In the genomic region with DNA sequence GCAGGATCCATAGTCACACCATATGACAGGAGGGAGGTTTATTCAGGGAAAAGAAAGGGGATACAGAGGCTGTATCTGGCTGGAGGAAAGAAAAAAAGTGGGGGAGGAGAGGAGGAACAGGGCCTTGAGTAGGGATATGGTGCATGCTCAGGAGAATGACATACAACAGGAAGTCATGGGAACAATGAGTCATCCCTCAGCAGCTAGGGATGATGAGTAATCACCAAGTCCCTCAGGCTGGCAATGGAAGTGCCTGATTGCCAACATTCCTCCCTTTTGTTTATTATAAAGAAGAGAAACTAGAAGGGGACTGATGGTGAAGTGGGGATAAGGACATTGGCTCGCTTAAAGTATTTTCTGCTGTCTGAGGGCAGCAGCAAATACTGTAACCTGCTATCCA, we compare ENCODE assay signal across 35 mouse cellular contexts.
A peak's percentile ranks its signal among the peaks of the same experiment; 100 is the strongest.
DNase-seq lines count a peak whose midpoint lies in the region; ATAC-seq and TF ChIP-seq lines count a peak whose summit lies in the region.
"Had no signal": no experiment of that assay in that cellular context is flagged by ENCODE, and none has a peak within 500 bp of the region (broad histone marks: within the 10 kb centered on the region; RNA-seq: fewer than 3 reads in every experiment).

No protein-coding gene starts in this region.

- no peak overlapping the region for H3K9ac ChIP-seq in kidney, postnatal 0 days (ENCODE audit: low read depth, low read length)
- H3K9ac ChIP-seq: embryonic facial prominence, embryonic 13.5 days; forebrain, embryonic 12.5 days; heart, embryonic 15.5 days; hindbrain, embryonic 14.5 days; limb, embryonic 13.5 days; liver, embryonic 13.5 days; midbrain, embryonic 15.5 days; stomach, embryonic 15.5 days had no signal

- TF ChIP-seq POLR2A in bone marrow macrophage, adult 2 months (IDR thresholded peaks at IDR 0.05; ENCODE audit: borderline replicate concordance, low read depth, low read length) = no peak
- TF ChIP-seq POLR2A in myocyte (IDR thresholded peaks at IDR 0.05; ENCODE audit: insufficient read length, low read depth) = no peak

- ATAC-seq in kidney, postnatal 0 days (replicated peaks; ENCODE audit: low FRiP score, low read depth) = no peak
- ATAC-seq: intestine, postnatal 0 days; lung, postnatal 0 days; midbrain, embryonic 15.5 days had no signal

- no peak overlapping the region for H3K4me2 ChIP-seq in kidney, postnatal 0 days (ENCODE audit: low read length)
- H3K4me2 ChIP-seq in myocyte (ENCODE audit: low read depth) = peak overlapping the region; percentile 1
- H3K4me2 ChIP-seq: embryonic facial prominence, embryonic 13.5 days; forebrain, embryonic 12.5 days; heart, embryonic 15.5 days; hindbrain, embryonic 14.5 days; limb, embryonic 13.5 days; liver, embryonic 13.5 days; midbrain, embryonic 15.5 days; stomach, embryonic 15.5 days had no signal

- no peak overlapping the region for H3K4me3 ChIP-seq in kidney, postnatal 0 days (replicated peaks; ENCODE audit: low read depth, low read length)
- H3K4me3 ChIP-seq in C2C12 (ENCODE audit: insufficient read depth, poor library complexity, severe bottlenecking) (no peak overlapping the region), myocyte (no peak overlapping the region)
- no peak overlapping the region for H3K4me3 ChIP-seq in bone marrow macrophage, adult 2 months (ENCODE audit: insufficient read depth, low read length)
- H3K4me3 ChIP-seq: embryonic facial prominence, embryonic 13.5 days; erythroblast, embryonic 14.5 days; forebrain, embryonic 12.5 days; heart, embryonic 10.5 days; heart, embryonic 15.5 days; layer of hippocampus, adult 2 months; left cerebral cortex, adult 2 months; limb, embryonic 13.5 days; liver, embryonic 13.5 days; midbrain, embryonic 10.5 days; midbrain, embryonic 15.5 days; stomach, embryonic 15.5 days had no signal

- H3K79me2 ChIP-seq in C2C12 (ENCODE audit: control insufficient read depth, insufficient read depth) = no peaks in the 10 kb centered on the region
- no peaks in the 10 kb centered on the region for H3K79me2 ChIP-seq in myocyte (ENCODE audit: control insufficient read depth, insufficient read depth)

- no peaks in the 10 kb centered on the region for H3K79me3 ChIP-seq in C2C12 (ENCODE audit: low read depth)

- DNase-seq in kidney, postnatal 0 days (ENCODE audit: low spot score) = peak; percentile 1
- DNase-seq in kidney, postnatal 25 days = no peak
- no peak for DNase-seq in adrenal gland, postnatal 4 days (ENCODE audit: low spot score in 2 of 2)
- DNase-seq in gastrocnemius, postnatal 10 days = no peak
- DNase-seq: adrenal gland, adult 2 months; B cell, adult 2 months; cerebellum, adult 11-12 months; cerebellum, postnatal 10 days; gastrocnemius, postnatal 14 days; heart, adult 11 months; heart, postnatal 4 days; kidney, postnatal 36 days; liver, embryonic 13.5 days; lung, adult 18-20 months; lung, postnatal 4 days; right cerebral cortex, postnatal 25 days; thymus, postnatal 25 days had no signal

- no peak overlapping the region for H3K27ac ChIP-seq in kidney, postnatal 0 days
- peak overlapping the region; percentile 91 for H3K27ac ChIP-seq in bone marrow macrophage, adult 2 months (ENCODE audit: insufficient read depth, low read depth, low read length)
- H3K27ac ChIP-seq: embryonic facial prominence, embryonic 13.5 days; forebrain, embryonic 12.5 days; heart, embryonic 10.5 days; heart, embryonic 15.5 days; hindbrain, embryonic 14.5 days; layer of hippocampus, adult 2 months; left cerebral cortex, adult 2 months; limb, embryonic 13.5 days; liver, embryonic 13.5 days; midbrain, embryonic 10.5 days; midbrain, embryonic 15.5 days; stomach, embryonic 15.5 days had no signal

- no peaks in the 10 kb centered on the region for H3K27me3 ChIP-seq in kidney, postnatal 0 days (ENCODE audit: insufficient read depth, low read length)
- no peaks in the 10 kb centered on the region for H3K27me3 ChIP-seq in C2C12 (ENCODE audit: control insufficient read depth, insufficient read depth, insufficient read length)
- no peaks in the 10 kb centered on the region for H3K27me3 ChIP-seq in myocyte (ENCODE audit: control insufficient read depth, insufficient read depth, insufficient read length)
- H3K27me3 ChIP-seq: embryonic facial prominence, embryonic 13.5 days; forebrain, embryonic 12.5 days; heart, embryonic 15.5 days; limb, embryonic 13.5 days; liver, embryonic 13.5 days; midbrain, embryonic 15.5 days; stomach, embryonic 15.5 days had no signal

- no peaks in the 10 kb centered on the region for H3K36me3 ChIP-seq in kidney, postnatal 0 days (ENCODE audit: insufficient read depth, low read length)
- H3K36me3 ChIP-seq in C2C12 (ENCODE audit: control insufficient read depth, insufficient read depth) = no peaks in the 10 kb centered on the region
- H3K36me3 ChIP-seq in myocyte (ENCODE audit: control insufficient read depth, insufficient read depth) = no peaks in the 10 kb centered on the region
- H3K36me3 ChIP-seq: embryonic facial prominence, embryonic 13.5 days; forebrain, embryonic 12.5 days; G1E; heart, embryonic 10.5 days; heart, embryonic 15.5 days; limb, embryonic 13.5 days; liver, embryonic 13.5 days; midbrain, embryonic 10.5 days; midbrain, embryonic 15.5 days; stomach, embryonic 15.5 days had no signal

- no peaks in the 10 kb centered on the region for H3K4me1 ChIP-seq in kidney, postnatal 0 days (replicated peaks; ENCODE audit: insufficient read depth, low read length)
- peaks cover 28% of the 10 kb centered on the region for H3K4me1 ChIP-seq in bone marrow macrophage, adult 2 months (ENCODE audit: control insufficient read depth, insufficient read depth, low read length)
- H3K4me1 ChIP-seq: embryonic facial prominence, embryonic 13.5 days; forebrain, embryonic 12.5 days; heart, embryonic 10.5 days; heart, embryonic 15.5 days; limb, embryonic 13.5 days; liver, embryonic 13.5 days; midbrain, embryonic 10.5 days; midbrain, embryonic 15.5 days; stomach, embryonic 15.5 days had no signal

- H3ac ChIP-seq in C2C12 (ENCODE audit: control insufficient read depth, insufficient read length, low read depth) = no peak overlapping the region
- H3ac ChIP-seq in myocyte (ENCODE audit: control insufficient read depth, insufficient read length) = no peak overlapping the region

- 76% methylated on average over 1 of the region's 1 CpGs for WGBS in kidney, postnatal 0 days

- TF ChIP-seq CTCF in kidney, postnatal 0 days (IDR thresholded peaks at IDR 0.05; ENCODE audit: low read depth) = no peak
- no peak for TF ChIP-seq CTCF in C2C12 (IDR thresholded peaks at IDR 0.05; ENCODE audit: control insufficient read depth, insufficient read depth, insufficient read length)
- TF ChIP-seq CTCF in bone marrow macrophage, adult 2 months (IDR thresholded peaks at IDR 0.05; ENCODE audit: low read depth, low read length) = no peak

- H3K9me3 ChIP-seq in kidney, postnatal 0 days (replicated peaks; ENCODE audit: low read length) = no peaks in the 10 kb centered on the region
- H3K9me3 ChIP-seq: embryonic facial prominence, embryonic 13.5 days; forebrain, embryonic 12.5 days; G1E; heart, embryonic 10.5 days; heart, embryonic 15.5 days; limb, embryonic 13.5 days; liver, embryonic 13.5 days; midbrain, embryonic 10.5 days; midbrain, embryonic 15.5 days; stomach, embryonic 15.5 days had no signal

TF ChIP-seq in C2C12, 6 proteins besides CTCF, POLR2A, EP300 and RAD21:
- TF ChIP-seq CEBPB (IDR thresholded peaks at IDR 0.05; ENCODE audit: low read depth) (no peak), MYOD1 (IDR thresholded peaks at IDR 0.05; ENCODE audit: control insufficient read depth, insufficient read length, low read depth) (no peak), MYOG (IDR thresholded peaks at IDR 0.05; ENCODE audit: control insufficient read depth, extremely low read depth, insufficient read length) (no peak), USF1 (IDR thresholded peaks at IDR 0.05; ENCODE audit: low read depth) (peak; percentile 43), FOSL1 (IDR thresholded peaks at IDR 0.05; ENCODE audit: insufficient read depth, low read length, poor library complexity, severe bottlenecking) (peak; percentile 81), MAX (IDR thresholded peaks at IDR 0.05) (peak; percentile 60)

TF ChIP-seq in myocyte, 11 proteins besides CTCF, POLR2A, EP300 and RAD21:
- TF ChIP-seq USF1 (IDR thresholded peaks at IDR 0.05; ENCODE audit: low read depth) = peak; percentile 29
- TF ChIP-seq REST (IDR thresholded peaks at IDR 0.05; ENCODE audit: insufficient read depth, insufficient read length) = no peak
